Mouse (Mus musculus): Measurements from ENCODE around the gene Bbip1.

The Bbip1 gene

DNA sequence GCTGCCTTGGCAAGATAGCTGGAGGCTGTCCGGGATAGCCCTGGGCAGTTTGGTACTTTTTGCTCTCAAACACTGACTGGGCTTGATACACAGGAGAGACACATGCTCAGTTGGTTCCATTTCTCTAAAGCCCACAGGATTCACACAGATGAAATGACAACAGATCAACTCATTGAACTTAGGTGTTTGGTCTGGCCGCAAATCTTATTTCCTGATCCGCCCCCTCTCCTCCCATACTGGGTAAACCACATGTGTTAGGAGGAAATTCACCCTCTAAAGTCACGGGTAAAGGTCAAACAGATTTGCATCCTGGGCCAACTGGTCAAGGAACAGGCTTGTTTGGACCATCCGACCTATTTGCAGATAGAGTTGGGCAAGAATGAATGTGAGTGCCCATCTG lies 54.9 kb downstream of the Bbip1 start:
- no peak for DNase-seq

DNA sequence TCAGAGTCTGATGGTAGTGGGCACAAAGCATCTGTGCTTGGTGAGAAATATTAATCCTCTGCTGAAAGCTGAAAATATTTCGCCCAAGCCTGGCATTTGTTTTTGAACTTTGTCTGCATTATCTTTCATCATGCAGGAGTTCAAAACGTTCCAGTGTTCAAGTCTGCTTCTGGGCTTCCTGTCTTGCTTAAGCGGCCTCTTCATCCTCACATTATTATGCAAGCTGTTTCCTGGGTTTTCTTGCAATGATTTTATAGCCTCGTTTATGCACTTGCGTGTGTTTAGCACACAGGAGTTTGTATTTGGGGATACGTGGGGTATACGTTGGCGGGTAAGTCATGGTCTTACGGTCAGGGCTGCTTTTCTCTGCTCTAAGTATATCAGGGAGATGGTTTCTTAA lies 56.1 kb downstream of the Bbip1 start:
- DNase-seq: no peak

DNA sequence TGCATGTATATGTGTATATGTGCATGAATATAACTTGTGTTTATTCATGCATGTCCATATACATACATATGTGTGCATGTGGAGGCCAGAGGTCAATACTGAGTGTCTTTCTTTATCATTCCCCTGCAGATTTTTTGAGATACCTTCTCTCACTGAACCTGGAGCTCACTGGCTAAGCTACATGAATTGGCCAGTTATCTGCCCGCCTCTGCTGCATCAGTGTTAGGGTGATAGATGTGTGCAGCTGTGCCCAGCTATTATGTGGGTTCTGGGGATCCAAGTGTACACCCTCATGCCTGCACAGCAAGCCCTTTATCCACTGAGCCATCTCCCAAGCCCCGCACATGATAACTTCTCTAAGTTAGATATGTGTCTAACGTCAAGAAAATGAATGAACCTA lies 56.6 kb downstream of the Bbip1 start:
- no peak for DNase-seq

DNA sequence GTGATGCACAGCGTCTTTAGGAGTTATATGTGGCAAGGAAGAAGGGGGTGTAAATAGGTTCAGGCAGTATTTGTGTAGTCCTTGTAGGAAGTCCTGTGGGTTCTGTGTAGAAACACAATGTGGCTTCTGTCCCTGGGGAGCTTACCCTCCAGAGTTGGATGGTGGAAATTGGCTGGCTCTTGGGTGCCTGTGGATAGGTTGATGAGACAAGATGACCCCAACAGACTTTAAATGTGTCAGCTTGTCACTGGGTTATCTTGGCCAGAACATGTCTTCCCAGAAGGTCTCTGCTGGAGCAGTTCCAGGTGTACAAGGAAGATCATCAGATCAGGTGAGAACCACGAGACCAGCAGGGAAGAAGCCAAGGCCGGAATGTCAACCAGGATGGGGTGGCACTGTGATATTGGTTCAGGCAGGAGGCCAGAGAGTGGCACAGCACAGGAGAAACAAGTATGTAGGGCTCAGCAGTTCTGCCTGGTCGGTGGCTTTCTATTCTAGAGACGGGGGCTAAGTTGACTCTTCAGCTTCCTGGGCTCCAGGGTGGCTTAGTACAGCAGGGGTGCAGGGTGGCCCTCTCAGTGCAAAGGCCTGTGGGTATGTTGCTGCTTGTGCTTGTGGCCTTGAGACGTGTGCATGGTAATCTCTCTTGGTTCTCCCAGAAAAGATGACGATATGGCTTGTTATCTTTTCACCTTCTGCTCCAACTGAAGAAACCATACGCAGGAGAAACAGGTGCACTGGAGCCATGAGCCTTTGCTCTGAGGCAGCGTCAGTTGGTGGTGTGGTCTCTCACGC lies 57.7 kb downstream of the Bbip1 start:
- DNase-seq: no peak

DNA sequence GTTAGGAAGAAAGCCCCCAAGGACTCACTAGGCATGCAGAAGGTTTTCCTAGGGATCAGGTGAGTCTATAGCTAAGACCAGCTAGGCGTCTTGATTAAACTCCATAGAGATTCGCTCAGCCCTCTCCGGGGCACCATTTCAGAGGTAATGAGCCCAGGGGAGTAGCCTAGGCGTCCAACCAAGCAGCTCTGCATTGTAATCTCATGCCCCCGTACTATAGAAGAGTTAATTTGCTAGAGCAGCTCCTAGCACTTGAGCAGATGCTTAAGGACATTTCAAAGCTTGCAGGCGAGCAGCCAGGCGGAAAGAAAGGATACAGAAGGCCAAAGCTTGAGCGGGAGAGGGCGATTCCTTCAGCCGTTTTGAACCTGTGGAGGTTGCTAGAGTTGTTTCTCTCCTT lies 59.0 kb downstream of the Bbip1 start:
- no peak for DNase-seq

DNA sequence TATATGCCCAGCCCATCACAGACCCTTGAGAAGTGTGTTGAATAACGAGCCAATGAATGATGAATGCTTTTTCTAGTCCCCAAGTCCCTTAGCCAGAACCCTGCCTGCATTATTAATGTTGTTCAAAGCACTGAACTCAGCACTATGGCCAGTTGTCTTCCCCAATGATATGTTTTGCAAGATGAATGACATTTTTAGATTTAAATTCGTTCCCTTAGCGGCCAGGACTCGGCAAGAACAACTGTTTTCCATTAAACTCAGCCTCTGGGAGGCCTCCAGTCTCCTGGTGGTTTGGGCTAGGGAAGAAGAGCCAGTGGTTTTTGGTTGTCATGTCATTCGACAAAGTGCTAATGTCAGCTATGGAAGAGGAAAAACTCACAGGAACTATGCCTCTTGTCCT lies 62.6 kb downstream of the Bbip1 start:
- no peak for DNase-seq

DNA sequence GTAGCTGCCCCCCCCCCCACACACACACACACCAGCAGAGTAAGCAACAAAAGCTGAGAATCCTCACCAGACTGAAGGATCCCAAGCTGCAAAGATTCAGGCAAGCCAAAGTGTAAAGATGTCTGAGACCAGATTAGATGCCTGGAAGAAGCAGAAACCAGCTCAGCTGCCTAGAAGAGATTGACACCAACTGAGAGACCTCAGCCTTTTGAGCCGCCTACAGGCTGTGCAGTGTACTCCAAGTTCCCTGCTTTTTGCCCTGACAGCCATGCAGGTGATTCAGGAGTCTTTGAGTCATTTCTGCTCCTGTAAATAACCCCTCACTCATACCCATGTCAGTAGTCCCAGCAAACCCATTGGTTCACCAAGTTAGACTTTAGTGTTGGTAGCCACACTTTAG lies 64.0 kb downstream of the Bbip1 start:
- no peak for DNase-seq
